10 mouse cellular contexts compared by ENCODE assay signal in the genomic region with DNA sequence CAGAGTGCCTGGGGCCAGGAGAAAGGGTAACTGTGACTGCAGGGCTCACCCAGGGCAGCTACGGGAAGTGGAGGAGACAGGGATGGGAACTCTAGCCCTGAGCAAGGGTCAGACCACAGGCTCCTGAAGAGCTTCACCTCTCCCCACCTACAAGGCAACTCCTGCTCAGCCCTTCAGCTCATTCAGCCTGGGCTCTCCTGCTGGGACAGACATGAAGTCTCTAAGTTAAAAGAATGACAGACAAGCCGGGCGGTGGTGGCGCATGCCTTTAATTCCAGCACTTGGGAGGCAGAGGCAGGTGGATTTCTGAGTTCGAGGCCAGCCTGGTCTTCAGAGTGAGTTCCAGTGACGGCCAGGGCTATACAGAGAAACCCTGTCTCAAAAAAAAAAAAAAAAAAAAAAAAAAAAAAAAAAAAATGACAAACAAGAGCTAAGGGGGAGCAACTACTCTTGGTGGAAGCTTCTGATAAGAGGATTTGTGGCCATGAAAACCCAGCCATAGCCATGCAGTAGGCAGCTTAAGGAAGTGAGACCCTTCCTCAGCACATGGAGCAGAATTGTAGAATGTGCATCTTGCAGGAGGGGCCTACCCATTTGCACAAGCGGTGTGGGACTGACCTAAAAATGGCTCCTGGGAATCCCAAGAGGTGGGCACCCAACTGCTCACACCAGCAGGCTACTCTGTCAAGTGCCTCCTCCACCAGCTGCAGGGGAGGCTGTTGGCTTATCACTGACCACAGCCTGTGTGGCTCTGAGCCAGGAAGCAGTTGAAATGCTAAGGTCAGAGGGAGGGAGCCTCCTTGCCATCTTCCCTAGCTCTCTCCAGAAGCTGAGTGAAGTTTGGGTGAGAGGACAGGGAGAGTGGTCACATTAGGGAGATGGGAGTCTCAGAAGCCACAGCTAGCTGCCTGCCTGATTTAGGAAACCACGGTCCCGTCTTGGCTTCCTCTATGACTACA. TPM values are rescaled to one million over a fixed set of nuclear protein-coding genes. Genes with fewer than 3 reads are reported as not detected.
A peak's percentile ranks its signal among the peaks of the same experiment; 100 is the strongest.
DNase-seq lines count a peak whose midpoint lies in the region; ATAC-seq lines count a peak whose summit lies in the region.
"Had no signal": no experiment of that assay in that cellular context is flagged by ENCODE, and none has a peak within 500 bp of the region (broad histone marks: within the 10 kb centered on the region; RNA-seq: fewer than 3 reads in every experiment).

No protein-coding gene starts in this region.

- peak overlapping the region; percentile 5; the same call in 1 of the 2 replicates for H3K9ac ChIP-seq in liver, embryonic 13.5 days
- H3K9ac ChIP-seq: limb, embryonic 13.5 days had no signal

- no peaks in the 10 kb centered on the region for H3K36me3 ChIP-seq in liver, embryonic 13.5 days
- H3K36me3 ChIP-seq: limb, embryonic 13.5 days had no signal

- peak; percentile 76 for ATAC-seq in erythroid progenitor cell, adult 5-6 weeks (replicated peaks; ENCODE audit: low FRiP score, poor library complexity, severe bottlenecking)
- ATAC-seq in liver, embryonic 13.5 days (ENCODE audit: low read depth) = peak; percentile 68

- H3K27me3 ChIP-seq in liver, embryonic 13.5 days = peaks cover 65% of the 10 kb centered on the region

- H3K4me3 ChIP-seq in liver, embryonic 13.5 days (replicated peaks) = no peak overlapping the region
- H3K4me3 ChIP-seq: limb, embryonic 13.5 days had no signal

- 21% methylated on average over 9 of the region's 9 CpGs for WGBS in liver, embryonic 13.5 days (ENCODE audit: insufficient replicate concordance)

- peak; percentile 41 for DNase-seq in retina, postnatal 1 day
- no peak for DNase-seq in retina, embryonic 14.5 days (ENCODE audit: low spot score)
- DNase-seq in liver, embryonic 13.5 days = peak; percentile 41
- peak; percentile 70 to 78 for DNase-seq in spleen, postnatal 4 days (ENCODE audit: low spot score in 2 of 2)
- DNase-seq in kidney, adult 8-10 months = no peak
- DNase-seq in lung, postnatal 10 days = no peak
- DNase-seq in heart, adult 18-20 months = no peak

- peak overlapping the region; percentile 20; the same call in 1 of the 2 replicates for H3K4me2 ChIP-seq in liver, embryonic 13.5 days
- H3K4me2 ChIP-seq: limb, embryonic 13.5 days had no signal

- peaks cover 81% of the 10 kb centered on the region for H3K4me1 ChIP-seq in liver, embryonic 13.5 days (replicated peaks)

- H3K27ac ChIP-seq in liver, embryonic 13.5 days = no peak overlapping the region; the same call in 1 of the 2 replicates
- H3K27ac ChIP-seq: limb, embryonic 13.5 days had no signal

- no peaks in the 10 kb centered on the region for H3K9me3 ChIP-seq in liver, embryonic 13.5 days (replicated peaks)
- H3K9me3 ChIP-seq: limb, embryonic 13.5 days had no signal

RNA-seq across cellular contexts. Expression of a gene that starts 2.0 kb away (rescaled TPM):
- not detected in 2 replicates for total RNA-seq in erythroid progenitor cell, adult 5-6 weeks (2015; ENCODE audit: low replicate concordance)
- total RNA-seq in erythroid progenitor cell, adult 5-6 weeks (2017; ENCODE audit: low replicate concordance) = not detected in 2 replicates
- polyA plus RNA-seq in liver, embryonic 13.5 days (2015; fragmentation: Nextera tagmentation; extraction: Ambion mirVana) = not detected in 2 replicates
- total RNA-seq in heart, adult 18-20 months (2021) = not detected
- polyA plus RNA-seq: heart, postnatal 0 days had no signal

RNA-seq across cellular contexts. Expression of a gene that starts 2.4 kb away (rescaled TPM):
- total RNA-seq in erythroid progenitor cell, adult 5-6 weeks (2015; ENCODE audit: low replicate concordance) = not detected in 2 replicates
- not detected in 2 replicates for total RNA-seq in erythroid progenitor cell, adult 5-6 weeks (2017; ENCODE audit: low replicate concordance)
- polyA plus RNA-seq in liver, embryonic 13.5 days (2015; fragmentation: Nextera tagmentation; extraction: Ambion mirVana) = 1.4 and 1.9 TPM in 2 replicates
- under 1 TPM; 0.22 to 0.26 TPM for total RNA-seq in heart, adult 18-20 months (2021)

RNA-seq across cellular contexts. Expression of a gene that starts 14.5 kb away (rescaled TPM):
- total RNA-seq in erythroid progenitor cell, adult 5-6 weeks (2015; ENCODE audit: low replicate concordance) = 8.8 and 15.1 TPM in 2 replicates
- 3.5 and 8.9 TPM in 2 replicates for total RNA-seq in erythroid progenitor cell, adult 5-6 weeks (2017; ENCODE audit: low replicate concordance)
- 13.0 and 14.8 TPM in 2 replicates for polyA plus RNA-seq in liver, embryonic 13.5 days (2015; fragmentation: Nextera tagmentation; extraction: Ambion mirVana)
- total RNA-seq in heart, adult 18-20 months (2021) = 10 to 100 TPM; 64.5 to 64.6 TPM

RNA-seq across cellular contexts. Expression of a gene that starts 35.3 kb away (rescaled TPM):
- 36.4 and 48.6 TPM in 2 replicates for total RNA-seq in erythroid progenitor cell, adult 5-6 weeks (2015; ENCODE audit: low replicate concordance)
- total RNA-seq in erythroid progenitor cell, adult 5-6 weeks (2017; ENCODE audit: low replicate concordance) = 27.2 and 70.3 TPM in 2 replicates
- 63.6 and 73.7 TPM in 2 replicates for polyA plus RNA-seq in liver, embryonic 13.5 days (2015; fragmentation: Nextera tagmentation; extraction: Ambion mirVana)
- total RNA-seq in heart, adult 18-20 months (2021) = 100 to 1,000 TPM; 129 to 152 TPM

Comparison
In these comparisons a context has a peak if more than half of its experiments do, and no peak if none do; other contexts are left out.
1. DNase-seq: peak in retina, postnatal 1 day (single experiment), liver, embryonic 13.5 days (single experiment) and spleen, postnatal 4 days (2 of 2); none in retina, embryonic 14.5 days (single experiment), kidney, adult 8-10 months (0 of 2), lung, postnatal 10 days (single experiment) and heart, adult 18-20 months (0 of 2).
2. RNA of a gene that starts 14.5 kb away (total RNA-seq): 64.5 to 64.6 TPM in heart, adult 18-20 months; 3.5 to 15.1 TPM in erythroid progenitor cell, adult 5-6 weeks; every median in the first group is over 4 times any median in the second.